Mouse (Mus musculus) thymus, postnatal 25 days (tissue): ENCODE measurements around the gene Slain1.

ENCODE experiments used
- DNase-seq: peaks from one replicate; pipeline ENCODE4 v3.0.0; 2022

Slain1 gene

DNA sequence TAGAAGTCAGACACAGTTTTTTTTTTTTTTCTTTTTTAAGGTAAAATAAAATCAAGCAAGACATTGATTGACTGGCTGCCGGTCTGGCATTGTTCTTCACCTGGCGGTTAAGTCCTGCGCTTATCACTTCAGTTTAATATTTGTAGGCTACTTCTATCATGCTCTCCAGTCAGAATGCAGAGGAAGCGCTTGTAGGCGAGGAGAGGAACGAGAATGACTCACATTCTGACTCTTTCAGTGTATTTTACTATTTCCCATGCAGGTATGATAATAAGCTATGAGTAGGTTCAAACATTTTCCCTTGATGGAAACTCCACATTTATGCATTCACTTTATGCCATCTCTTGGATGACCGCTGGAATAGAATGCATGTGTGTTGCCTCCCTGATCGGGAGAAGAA, 17.0 kb downstream of the Slain1 start:
- DNase-seq = no peak

DNA sequence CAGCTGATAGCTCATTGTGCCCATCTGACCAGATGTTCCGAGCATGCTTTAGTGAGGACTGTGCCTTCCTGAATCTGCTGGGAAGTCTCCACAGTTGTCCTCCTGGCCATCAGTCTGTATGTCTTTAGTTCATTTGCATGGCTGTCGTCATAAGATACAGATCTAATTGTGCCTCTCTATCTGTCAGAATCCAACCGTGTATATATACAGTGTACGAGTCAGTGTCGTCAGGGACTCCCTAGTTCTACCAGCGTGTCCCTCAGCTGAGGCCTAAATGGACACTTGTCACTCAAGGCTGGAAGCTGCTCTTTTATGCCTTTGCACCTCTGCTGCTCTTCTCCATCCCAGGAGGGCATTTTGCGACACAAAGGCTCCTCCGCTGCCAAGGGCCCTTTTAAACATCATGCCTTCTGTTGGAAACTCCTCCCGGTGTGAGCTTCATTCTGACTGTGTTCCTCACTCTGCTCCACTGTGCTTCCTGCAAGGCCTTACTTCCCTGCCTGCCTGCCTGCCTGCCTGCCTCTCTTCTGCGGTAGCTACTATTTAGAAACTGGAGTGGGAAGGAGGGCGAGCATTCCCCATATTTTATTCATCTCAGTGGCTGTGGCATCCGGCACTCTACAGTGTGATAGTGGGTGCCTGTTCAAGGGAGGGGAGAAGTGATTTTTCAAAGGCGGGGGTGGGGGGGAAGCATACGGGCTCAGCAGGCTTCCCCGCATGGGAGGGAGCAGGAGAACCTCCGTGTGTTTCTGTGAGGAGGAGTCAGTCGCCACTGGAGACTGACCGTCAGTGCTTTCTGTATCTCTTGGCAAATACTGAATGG, 29.6 kb downstream of the Slain1 start:
- no peak for DNase-seq

DNA sequence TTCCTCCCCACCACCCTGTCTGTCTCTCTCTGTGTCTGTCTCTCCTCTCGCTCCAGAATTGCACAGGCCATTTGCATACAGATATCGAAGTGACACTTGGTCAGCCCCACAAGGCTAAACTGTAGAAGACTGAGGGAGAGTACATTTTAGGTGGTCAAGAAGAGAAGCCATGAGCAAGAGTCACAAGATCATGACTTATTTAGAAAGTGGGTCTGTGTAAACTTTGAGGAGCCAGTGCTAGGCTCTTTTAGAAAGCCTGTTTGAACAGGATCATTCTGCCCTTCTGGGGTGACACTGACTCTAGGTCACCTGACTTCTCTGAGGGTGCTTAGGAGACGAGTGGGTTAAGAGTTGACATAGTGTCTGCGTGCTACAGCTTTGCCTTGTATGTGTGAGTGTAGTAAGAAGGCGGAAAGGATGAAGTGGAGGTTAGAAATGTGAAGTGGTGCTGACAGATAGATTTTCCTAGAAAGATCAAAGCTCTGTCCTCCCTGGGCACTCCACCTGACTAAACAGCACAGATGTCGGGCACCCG, 30.3 kb downstream of the Slain1 start:
- no peak for DNase-seq

DNA sequence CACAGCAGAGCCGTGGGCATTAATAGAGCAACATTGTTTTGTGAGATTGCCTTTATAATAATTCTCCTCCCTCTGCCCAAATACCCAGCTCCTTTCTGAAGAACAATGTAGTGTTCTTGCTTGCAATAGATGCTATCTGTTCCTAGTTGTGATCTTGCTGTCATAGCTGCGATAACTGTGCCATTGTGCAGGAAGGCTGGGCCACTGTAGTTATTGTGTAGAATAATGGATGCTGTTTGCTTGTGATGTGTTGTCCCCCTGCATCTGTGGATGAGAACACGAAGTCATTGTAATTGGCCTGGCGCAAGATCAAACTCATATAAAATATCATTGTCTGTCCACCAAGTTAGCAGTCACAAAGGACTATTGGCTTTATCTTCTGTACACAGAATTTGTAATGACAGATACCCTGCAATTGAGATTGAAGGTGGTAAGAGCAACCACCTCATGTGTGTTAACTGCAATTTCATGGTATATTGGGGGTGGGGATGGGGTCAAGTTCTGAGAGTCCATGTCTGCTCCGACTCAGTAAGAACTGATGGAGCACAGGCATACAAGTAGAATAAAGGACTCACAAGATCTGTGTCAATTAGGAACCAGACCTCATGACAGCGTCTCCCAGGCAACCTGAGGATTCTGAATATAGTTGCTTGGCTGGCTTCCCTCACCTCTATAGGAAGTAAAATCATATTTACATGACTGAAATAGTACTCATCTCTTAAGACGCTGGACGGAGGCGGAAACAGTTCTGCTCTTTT, 32.8 kb downstream of the Slain1 start:
- no peak for DNase-seq

DNA sequence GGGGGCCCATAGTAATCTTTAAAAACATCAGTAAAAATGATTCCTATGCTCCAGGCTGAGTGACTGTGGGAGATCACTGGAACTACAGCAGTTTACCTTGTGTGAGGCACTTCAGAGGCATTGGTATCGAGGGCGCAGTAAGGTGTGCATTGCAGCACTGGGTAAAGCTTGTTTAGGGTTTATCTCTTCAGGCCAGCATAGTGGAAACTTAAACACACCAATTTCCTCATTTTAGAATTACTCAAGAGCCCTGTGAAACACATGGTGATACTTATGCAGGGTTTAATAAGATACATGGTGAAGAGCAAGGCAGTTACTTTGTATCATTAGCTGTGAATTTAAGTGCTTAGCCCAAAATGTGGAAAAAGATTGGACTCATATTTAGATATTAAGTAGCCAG, 37.0 kb downstream of the Slain1 start:
- no peak for DNase-seq

DNA sequence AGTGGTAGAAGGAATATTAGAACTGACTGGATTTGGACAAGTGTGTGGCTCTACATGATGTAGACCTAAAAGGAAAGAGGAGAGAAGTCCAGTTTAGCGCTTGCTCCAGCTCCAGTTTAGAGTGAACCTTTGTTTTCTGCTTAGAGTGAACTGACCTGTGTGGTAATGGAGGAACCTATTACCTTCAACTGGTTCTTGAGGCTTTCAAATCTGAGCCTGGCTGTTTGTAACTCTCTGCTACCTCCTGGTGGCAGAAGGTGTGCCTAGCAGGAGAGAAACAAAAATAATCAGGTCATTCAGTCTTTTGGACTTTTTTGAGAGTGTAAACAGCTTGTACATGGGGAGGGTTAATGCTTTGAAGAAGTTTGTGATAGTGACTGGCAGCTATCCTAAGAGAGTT, 44.3 kb downstream of the Slain1 start:
- DNase-seq = peak; percentile 67

DNA sequence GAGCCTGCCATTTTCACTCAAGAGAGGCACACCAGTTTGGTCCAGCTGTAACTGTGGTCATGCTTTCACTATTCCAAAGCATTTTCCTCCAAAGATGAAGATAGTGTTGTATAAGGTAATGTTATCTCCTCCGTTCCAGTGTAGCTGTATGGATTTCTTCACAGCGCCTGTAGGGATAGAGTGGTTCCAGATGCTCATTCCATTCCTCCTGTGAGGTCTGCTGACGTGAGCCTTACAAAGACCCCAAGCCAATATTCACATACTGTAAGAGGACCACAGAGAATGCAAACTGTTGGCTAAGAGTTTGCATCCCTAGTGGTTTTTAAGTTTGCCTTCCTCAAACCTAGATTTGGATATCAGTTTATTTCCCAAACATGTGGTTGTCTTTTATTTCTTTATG, 45.6 kb downstream of the Slain1 start:
- no peak for DNase-seq

DNA sequence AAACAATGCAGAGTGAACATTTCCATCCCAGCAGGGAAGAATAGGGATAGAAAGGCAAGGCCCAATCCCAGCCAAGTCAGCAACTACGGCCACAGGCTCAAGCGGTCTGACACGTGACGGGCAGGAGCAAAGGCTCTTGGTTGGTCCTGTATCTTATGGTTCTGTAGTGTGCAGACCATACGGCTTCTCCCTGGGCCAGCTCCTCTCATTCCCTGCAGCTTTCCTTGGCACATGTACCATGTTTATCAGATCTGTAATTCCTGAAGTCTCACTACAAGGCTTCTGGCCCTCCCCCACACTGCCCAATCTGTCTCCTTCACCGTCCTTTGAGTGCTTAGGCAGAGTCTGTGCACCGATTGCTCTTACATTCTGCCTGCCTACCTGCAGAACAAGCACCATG, 47.1 kb downstream of the Slain1 start:
- no peak for DNase-seq

DNA sequence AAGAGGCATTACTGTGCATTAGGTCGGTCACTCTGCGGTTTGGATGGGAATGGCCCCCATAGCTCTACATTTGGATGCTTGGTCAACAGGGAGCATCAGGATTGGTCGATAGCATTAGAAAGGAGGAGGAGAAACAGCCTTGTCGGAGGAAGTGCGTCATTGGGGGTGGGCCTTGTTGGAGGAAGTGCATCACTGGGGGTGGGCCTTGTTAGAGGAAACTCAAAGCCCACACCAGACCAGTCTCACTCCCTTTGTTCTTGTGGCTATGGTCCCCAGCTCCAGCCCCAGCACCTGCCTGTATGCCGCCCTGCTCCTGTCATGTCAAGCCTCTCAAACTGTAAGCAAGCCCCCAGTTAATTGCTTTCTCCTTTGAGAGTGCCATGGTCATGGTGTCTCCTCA, 49.3 kb downstream of the Slain1 start:
- DNase-seq = no peak

DNA sequence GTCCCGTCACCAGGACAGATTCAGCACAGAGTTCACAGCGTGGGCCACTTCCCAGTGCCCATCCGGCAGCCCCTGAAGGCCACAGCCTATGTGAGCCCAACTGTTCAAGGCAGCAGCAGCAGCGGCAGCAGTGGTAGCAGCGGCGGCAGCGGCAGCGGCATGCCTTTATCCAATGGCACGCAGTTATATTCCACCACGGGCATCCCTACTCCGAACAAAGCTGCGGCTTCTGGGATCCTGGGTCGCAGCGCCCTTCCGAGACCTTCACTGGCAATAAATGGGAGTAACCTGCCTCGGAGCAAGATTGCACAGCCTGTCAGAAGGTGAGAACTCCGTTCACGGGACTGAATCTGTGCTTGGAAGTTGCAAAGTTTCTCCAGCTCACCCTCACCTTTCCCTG, 52.5 kb downstream of the Slain1 start:
- DNase-seq = no peak

DNA sequence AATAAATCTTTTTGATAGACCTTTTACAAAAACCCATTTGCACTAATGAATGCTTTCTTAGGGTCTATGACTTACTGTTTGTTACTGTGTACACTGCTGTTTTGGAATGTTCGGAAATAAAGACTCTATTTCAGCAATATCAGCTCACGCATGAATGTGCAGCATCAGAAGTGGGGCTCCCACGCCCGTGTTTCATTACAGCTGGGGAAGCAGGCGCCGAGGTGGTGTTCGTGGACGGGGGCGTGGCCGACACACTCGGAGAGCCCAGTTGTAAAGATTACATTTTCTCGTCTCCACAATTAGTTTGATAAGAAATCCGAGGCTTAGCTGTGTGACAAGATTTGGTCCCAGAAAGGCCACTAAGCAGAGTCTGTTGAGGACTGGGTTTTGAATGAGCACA, 54.7 kb downstream of the Slain1 start:
- DNase-seq = no peak

DNA sequence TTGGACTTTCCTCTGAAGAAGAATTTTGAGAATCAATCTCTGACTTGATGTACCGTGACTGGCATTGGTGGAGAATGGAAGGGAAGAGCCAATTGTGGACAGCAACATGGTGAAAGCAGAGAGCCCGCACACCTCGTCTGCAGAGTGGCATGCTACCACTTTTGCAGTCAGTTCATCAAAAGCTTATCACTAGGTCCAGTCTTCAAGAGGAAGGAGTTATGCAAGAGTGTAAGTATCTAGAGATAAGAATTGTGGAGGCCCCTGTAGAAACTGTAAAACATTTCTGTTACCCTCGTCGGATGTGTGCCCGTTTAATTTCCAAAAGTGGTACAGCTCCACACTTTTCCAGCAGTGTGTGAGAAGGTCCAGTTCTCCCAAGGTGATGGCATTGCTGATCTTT, 56.3 kb downstream of the Slain1 start:
- DNase-seq = no peak

DNA sequence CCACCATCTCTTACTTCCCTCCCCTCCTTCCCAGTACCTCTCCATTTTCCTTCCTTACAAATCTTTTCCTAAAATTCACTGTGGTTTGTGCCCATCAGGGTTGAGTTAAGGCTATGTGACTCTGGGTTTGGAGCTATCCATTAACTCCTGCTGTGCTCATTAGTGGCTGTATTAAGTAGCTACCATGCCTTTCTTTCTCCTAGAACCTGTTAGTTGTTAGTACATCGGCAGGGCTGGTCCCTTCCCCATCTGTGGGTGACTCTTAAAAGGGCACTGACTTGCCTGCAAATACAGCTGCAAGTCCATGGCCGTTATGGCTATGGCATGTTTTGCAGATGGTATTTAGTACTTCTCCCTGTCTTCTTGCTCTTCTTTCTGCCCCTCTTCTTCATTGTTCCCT, 58.6 kb downstream of the Slain1 start:
- DNase-seq = no peak

DNA sequence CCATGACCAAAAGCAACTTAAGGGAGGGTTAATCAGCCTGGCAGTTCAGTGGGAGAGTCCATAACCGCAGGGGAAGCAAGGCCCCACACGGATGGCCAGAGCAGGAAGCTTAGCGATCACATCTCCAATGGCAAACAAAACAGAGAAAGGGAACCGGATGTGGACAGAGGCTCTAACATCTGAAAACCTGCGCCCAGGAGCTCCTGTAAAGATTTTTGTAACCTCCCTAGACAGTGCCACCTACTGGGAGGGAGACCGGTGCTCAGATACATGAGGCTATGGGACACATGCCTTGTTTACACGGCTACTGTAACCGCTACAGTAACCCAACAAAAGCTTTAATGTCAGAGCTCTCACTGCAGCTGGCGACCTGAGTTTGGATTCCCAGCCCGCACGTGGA, 59.2 kb downstream of the Slain1 start:
- DNase-seq = no peak

DNA sequence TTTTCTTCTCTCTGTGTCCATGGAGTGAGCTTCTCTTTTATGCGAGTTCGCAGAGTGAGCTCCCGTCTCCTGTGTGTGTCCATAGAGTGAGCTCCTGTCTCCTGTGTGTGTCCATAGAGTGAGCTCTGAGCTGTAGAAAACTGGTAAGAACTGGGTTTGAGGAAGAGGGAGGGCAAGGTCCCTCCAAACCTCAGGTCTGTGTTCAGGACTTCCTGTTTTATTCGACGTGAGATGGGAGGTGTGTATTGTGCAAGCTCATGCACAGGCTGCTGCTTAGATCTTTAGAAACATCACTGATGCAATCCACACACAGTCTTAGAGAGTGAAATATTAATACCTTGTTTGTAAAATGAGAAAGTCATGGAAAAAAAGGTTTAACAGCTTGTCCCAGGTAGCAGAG, 63.0 kb downstream of the Slain1 start:
- no peak for DNase-seq

DNA sequence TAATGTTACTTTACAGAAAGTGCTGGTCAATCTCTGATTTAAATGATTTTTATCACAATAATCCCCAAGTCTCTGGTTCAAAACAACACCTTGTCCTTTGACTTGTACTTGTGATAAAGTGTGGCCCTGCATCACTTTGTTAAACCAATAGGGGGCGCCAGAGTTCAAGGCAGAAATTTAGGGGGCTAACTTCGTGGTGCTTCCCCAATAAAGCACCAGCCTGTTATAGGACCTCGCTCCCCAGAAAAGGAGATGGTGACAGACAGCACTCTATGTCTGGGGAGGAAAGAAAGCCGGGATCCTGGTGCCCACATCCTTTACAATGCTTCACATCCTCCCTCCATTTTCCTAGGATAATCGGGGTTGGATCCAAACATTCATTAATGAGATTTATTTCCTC, 67.5 kb downstream of the Slain1 start:
- peak; percentile 43 for DNase-seq

DNA sequence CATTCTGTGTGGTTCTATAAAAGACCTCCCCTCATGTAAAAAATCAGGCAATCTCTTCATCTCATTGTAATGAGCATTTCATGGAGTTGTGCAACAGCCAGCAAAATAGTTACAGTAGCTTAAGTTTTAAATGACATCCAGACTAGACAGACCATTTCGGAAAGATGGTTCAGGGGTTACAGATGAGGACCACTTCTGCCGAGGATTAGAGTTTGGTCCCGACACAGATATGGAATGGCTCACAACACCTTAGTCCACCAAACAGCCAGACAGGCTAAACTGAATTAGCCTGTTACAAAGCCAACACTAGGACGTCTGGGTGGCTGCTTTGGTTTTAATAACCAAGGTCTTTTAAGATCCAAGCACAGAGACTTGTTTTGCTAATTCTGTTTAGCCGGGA, 68.0 kb downstream of the Slain1 start:
- no peak for DNase-seq

DNA sequence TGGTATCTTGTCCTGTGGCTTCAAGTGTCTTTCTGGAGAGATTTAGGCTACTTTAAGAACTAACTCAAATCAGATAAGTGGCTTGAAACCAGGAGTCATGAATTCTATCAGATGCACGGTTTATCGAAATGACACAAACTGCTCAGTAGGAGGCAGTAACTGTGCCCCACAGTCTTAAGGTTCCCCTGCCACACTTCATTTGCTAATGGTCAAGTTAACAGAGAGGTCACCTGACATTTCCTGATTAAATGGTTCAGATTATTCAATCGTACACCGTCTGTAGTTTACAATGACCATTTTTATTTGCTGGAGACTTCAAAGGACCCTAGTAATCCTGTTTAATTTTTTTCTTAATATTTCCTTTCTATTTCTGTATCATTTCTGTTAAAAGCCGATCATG, 68.4 kb downstream of the Slain1 start:
- DNase-seq = no peak

DNA sequence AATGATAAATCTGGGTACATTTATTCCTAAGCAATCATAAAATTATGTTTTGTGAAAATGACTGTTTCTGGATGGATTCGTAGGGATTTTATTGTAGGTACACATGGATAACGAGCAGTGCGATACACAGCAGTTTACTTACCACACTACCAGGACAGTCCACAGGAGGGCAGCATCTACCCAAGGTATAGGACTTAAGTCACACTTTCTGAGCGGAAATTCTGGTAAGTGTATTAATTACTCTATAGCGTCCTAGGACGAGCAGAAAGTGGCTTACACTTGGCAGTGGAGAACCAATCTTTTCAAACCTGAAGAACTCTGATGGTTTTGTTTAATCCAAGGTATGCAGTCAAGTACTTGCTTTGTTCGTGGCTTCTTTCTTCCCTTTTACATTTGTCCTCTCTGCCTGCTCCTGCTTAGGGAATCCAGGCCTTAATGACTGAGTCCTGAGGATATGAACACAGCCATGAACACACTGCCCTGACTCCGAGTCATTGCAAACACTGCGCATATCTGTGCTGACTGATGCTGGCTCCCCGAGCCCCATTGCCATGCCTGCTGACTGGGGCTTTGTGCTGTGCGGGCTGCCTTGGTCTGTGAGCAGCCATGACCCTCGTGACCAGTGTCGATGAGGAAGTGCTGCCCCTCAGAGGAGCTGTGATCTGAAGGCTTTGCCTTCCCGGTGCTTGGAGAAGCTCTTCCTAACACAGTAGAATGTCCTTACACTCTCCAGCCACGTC, 69.0 kb downstream of the Slain1 start:
- DNase-seq = peak; percentile 81

DNA sequence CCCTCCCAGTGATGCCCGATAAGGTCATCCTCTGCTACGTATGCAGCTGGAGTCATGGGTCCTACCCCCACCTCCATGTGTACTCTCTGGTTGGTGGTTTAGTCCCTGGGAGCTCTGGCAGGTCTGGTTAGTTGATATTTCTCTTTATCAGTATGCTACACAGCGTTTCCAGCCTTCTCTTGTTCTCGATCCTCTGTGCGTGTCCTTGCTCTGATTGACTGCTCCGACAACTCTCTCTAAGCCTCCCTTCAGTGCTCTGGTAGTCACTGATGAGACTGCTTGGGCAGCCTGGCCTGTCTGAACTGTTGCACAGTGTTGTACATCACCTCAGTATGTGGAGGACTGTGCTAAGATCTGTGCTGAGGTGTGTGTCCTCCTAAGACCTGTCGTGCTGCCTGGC, 70.1 kb downstream of the Slain1 start:
- no peak for DNase-seq

DNA sequence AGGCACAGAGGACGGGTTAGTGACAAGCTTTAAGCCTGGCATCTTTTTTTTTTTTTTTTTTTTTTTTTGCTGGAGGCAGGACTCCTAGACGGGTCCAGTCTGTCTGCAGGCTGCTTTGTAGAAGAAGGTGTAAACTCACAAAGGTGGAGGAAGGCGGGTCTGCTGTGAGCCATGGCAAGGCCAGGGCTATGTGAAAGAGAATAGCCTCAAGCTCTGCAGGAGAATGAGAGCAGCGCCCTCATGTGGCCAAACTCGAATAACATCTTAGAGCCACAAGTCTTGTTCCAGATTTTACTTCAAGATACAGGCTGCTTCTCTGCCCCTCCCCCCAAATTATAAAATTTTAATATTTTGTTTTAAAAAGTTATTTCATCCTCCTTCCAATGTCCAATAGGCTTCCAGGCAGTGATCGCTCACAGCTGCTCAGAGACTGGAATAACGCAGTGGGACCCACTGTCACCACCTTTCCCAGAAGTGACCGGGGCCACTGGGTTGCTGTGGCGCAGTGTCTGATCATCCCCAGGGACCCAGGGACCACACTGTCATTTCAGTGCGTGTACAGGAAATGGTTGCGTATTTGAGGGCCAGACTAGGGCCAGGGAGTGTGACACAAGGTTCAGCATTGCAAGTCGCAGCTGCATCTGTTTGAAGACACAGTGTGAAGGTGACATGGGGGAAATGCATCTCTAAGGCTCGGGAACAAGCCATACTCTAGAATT, 70.8 kb downstream of the Slain1 start:
- peak; percentile 45 for DNase-seq

DNA sequence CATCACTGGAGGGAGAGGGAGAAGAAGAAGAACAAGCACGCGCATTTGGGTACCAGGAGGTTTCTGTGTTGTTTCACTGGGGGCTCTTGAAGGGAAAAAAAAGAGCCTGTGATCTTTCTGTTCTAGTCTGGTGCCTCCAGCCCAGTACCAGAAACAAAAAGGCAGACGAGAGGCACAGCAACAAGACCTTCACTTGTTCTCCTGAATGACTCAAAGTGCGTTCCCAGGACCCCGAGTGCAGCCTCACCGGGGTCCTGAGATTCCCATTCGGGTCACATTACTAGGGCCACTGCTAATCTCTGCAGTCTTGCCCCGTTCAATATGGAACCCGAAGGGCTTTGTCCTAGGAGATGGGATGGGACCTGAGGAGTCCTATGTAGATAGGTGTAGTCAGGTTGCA, 73.3 kb downstream of the Slain1 start:
- DNase-seq = no peak

DNA sequence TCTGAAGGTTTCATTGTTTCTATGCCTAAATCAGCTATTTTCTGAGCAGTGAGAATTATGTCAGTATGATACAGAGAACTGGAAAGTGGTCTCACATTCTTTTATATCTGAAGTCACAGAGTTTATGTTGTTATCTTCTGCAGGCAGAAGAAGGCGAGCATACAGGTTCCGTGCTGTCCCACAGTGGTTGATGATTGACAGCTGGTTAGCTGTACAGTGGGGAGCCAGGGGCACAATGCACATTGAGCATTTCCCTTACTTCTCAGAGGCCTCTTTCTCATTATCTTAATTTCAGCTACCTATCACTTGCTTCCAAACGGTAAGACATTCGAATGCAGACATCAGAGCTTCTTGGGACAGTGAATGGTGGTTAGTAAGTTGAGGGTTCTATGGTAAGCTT, 73.8 kb downstream of the Slain1 start:
- no peak for DNase-seq
